Mouse (Mus musculus): Measurements from ENCODE around the gene Ifne.

The Ifne gene

GRCm38 (mm10) chr4:88880101-88880500 lies at the start of gene Ifne:
Gene Ifne (minus strand): TSS chr4:88880201.
- ATAC-seq (ENCODE audit: low TSS enrichment), result no peak

GRCm38 (mm10) chr4:88928341-88929102 lies 48.5 kb upstream of the Ifne start:
- no peak; the same call in 1 of the 2 replicates for ATAC-seq (ENCODE audit: low TSS enrichment)

DNA sequence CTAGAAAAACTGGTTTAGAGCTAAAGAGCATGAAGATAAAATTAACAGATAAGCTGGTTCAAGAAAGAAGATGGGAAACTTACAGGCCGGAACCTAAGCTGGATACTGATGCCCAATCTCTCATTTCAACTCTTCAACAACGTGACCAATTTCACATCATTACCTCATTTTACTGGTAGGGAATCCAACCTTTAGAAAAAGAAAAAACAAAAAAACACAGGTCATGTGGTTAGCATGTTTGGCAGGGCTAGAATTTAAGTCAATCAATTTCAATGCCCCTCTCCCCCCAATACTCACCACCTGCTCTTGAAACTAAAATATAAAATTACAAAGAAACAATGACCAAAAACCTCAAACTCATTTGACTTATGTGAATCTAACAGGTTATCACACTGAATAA lies 47.8 kb upstream of the Ifne start:
- ATAC-seq (ENCODE audit: low TSS enrichment), result no peak

GRCm38 (mm10) chr4:88926637-88927036 lies 46.6 kb upstream of the Ifne start:
- no peak for ATAC-seq (ENCODE audit: low TSS enrichment)

DNA sequence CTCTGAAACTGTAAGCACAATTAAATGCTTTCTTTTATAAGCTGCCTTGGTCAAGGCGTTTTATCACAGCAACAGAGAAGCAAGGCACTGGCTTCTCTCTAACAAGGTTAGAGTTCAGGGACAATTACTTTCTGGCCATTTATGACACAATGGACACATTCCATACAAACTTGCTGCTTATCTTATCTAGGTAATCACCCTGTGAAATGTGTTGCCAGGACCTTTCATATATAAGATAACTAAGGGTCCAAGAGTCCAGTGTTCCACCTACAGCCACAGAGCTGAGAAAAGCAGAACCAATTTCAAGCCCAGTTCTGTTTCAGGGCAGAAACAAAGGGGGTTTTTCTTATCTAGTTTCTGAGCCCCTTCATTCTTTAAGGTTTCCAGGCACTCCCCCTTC lies 46.1 kb upstream of the Ifne start:
- no peak for ATAC-seq (ENCODE audit: low TSS enrichment)

- ATAC-seq (ENCODE audit: low TSS enrichment), result no peak
Observed at GRCm38 (mm10) chr4:88925456-88925855, 45.5 kb upstream of the Ifne start.

GRCm38 (mm10) chr4:88921280-88921679 lies 41.3 kb upstream of the Ifne start:
- no peak for ATAC-seq (ENCODE audit: low TSS enrichment)

- ATAC-seq (ENCODE audit: low TSS enrichment), result no peak
Observed at GRCm38 (mm10) chr4:88917770-88918460, 37.9 kb upstream of the Ifne start.

GRCm38 (mm10) chr4:88916306-88916705 lies 36.3 kb upstream of the Ifne start:
- ATAC-seq (ENCODE audit: low TSS enrichment), result no peak

- ATAC-seq (ENCODE audit: low TSS enrichment), result no peak
Observed at GRCm38 (mm10) chr4:88913984-88914383, 34.0 kb upstream of the Ifne start.

DNA sequence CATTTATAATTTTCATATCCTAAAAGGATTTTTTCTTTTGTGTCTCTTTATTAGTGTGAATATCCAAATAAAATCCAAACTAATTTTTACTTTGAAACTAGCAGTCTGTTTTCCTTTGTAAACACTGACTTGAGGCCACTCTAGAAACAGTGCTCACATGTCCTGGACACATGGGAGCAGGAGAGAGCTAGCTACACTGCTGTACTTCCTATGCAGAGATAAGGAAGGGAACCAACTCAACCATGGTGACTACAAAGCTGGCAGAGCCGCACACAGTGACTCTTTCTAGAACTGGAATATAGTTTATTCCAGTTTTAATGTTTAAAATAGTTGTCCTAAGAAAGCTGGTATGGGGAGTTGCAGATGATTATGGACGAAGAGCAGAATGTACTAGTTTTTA lies 32.9 kb upstream of the Ifne start:
- ATAC-seq (ENCODE audit: low TSS enrichment), result no peak

DNA sequence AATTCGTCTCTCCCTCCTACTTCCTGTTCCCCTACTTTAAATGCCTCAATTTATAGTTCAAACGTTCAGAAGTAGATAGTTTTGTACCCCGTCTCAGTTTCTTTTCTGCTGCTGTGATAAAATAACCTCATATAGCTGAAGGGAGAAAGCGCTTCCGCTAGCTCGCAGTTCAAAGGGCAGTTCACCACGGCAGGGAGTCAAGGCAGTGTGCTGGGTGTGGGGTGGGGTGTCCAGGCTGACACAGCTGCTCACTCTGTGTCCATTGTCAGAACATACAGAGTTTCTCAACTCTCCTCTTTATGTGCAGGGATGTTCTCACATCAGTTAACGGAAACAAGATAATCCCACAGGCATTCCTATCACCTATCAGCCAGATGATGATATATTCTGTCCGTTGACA lies 32.2 kb upstream of the Ifne start:
- ATAC-seq (ENCODE audit: low TSS enrichment), result no peak

DNA sequence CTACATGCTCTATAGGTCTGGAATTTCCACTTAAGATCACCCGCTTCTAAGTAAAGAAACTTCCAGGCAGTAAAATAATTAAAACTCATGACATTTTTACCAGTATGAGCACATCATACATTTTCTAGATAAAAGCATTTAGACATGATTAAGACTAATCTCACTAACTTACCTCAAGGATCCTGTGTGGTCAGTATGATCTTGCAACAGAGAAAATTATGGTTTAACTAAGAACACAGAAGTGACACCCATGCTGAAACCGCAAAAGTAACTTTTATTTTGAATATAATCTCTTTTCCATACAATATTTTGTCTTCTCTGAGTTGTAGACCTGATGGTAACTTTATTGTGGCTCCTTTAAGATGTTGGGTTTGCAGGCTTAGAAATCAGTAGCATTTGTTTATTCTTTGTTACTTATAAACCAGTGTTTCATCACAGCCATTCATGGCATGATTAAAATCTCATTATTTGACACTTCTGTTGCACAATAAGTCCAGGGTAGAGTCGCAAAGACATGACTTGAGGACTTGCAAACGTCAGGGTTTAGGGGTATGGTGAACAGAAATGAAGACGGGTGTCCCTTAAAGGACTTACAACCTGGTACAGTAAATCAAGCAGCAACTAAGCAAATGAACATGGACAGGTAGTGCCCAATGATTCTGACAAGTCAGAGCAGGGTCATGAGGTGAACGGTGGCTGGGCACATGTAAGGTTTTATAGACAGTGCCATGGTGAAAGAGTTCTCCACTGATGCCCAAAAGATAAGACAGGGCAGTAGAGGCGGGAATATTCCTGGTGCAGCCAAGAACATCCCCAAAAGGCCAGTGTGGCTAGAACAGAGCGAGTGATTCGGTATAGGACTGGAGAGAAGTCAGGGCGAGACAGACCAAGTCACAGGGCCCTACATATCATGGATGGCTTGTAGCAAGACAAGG lies 29.9 kb upstream of the Ifne start:
- no peak for ATAC-seq (ENCODE audit: low TSS enrichment)

- no peak for ATAC-seq (ENCODE audit: low TSS enrichment)
Observed at GRCm38 (mm10) chr4:88893201-88893754, 13.3 kb upstream of the Ifne start.

DNA sequence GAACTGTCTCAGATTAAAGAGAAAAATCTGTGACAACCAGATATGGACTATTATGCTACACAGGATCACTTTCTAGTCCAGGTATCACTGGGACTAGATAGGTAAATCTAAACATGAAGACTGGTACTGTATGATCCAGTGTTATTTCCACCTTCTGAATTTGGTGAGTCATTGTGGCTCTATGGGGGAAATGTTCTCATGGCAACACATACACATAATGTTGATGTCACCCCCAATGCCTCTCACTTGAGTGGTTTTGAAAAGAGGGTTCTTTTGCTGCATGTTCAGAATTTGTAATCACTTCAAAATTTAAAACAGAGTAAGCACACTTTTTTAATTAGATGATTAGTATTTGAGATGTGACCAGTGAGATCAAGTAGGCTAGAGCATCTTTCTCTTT lies 8.2 kb upstream of the Ifne start:
- no peak for ATAC-seq (ENCODE audit: low TSS enrichment)

DNA sequence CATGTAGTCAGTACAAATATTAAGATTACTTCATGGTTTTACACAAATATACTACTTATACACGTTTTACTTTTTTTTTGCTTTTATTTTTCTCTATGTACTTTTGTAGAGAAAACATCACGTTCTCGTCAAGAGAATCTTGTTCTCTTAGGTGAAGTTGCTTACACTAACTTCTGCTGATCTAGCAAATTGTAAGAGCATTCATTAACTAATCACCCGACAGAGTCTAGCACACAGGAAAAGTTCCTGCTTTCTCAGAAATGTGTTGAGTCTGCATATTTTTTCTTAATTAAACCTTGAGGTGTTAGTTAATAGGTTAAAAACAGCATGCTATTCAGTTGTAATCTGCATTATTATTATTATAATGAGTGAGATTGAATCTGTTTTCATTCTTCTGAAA lies 1.2 kb downstream of the Ifne start:
- ATAC-seq (ENCODE audit: low TSS enrichment), result no peak

- ATAC-seq (ENCODE audit: low TSS enrichment), result no peak
Observed at GRCm38 (mm10) chr4:88878246-88878645, 1.8 kb downstream of the Ifne start.

DNA sequence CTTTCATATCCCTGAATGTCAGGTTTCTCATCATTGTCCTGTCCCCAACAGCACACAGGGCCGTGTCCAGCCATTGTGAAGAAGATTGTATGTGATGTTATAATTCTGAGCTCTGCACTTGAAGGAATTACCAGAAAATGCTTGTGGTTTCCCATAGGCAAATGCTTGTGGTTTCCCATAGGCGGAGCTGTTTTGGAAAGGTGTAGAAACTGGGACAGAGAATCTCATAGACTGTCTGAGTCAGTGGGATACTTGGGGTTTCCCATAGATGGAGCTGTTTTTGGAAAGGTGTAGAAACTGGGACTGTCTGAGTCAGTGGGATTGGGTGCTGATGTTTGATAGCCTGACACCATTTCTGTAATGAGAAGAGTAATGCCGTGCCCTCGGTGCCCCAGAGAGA lies 3.5 kb downstream of the Ifne start:
- no peak for ATAC-seq (ENCODE audit: low TSS enrichment)

GRCm38 (mm10) chr4:88875435-88876095 lies 4.4 kb downstream of the Ifne start:
- ATAC-seq (ENCODE audit: low TSS enrichment), result no peak

GRCm38 (mm10) chr4:88872691-88873090 lies 7.3 kb downstream of the Ifne start:
- peak; percentile 80 for ATAC-seq (ENCODE audit: low TSS enrichment)
